Mouse (Mus musculus) layer of hippocampus, postnatal 10 days (tissue): Measurements from ENCODE around the gene Ctsa. TPM values are rescaled to one million over a fixed set of nuclear protein-coding genes. Genes with fewer than 3 reads are reported as not detected.
"Not testable (repeated sequence)": the region's sequence is repeated elsewhere in the genome, so short reads cannot be mapped to it uniquely, and the experiment has no call there.

Experiments
- DNase-seq, 2 experiments: peaks; one replicate each; pipeline ENCODE4 v3.0.0; 2021; ENCODE audit warnings: low spot score in 2 of 2
- long read RNA-seq: library from polyadenylated mRNA; stranded (forward); transcript quantifications from one replicate; pipeline ENCODE4 v2.0.0, GENCODE M21; 2023
- total RNA-seq, 2 experiments: library from RNA; stranded (reverse); gene quantifications; 2 replicates each; pipeline ENCODE4 v1.2.3; 2021

Ctsa gene
- total RNA-seq = 10 to 100 TPM; 70.8 to 76.9 TPM
- long read RNA-seq, transcript Ctsa-202 (15 exons, 2,534 nt) = major isoform, 5 of 127 reads
- long read RNA-seq, partial matches to known transcripts = 113 of 127 reads
- long read RNA-seq, other reads (novel, unspliced or antisense) = 8 of 127 reads

- peak; percentile 79 to 87 for DNase-seq
Observed at GRCm38 (mm10) chr2:164832748-164833301, at the start of gene Ctsa. Ctsa (plus strand) TSS chr2:164832873.

GRCm38 (mm10) chr2:164783926-164784581 lies 48.6 kb upstream of the Ctsa start:
- no peak for DNase-seq

- no peak for DNase-seq
Observed at GRCm38 (mm10) chr2:164784869-164785420, 47.7 kb upstream of the Ctsa start.

- DNase-seq = peak; percentile 76 to 88
Observed at GRCm38 (mm10) chr2:164785481-164786387, 46.9 kb upstream of the Ctsa start, which contains the start of gene Snx21. Snx21 (plus strand) TSS chr2:164785823.

GRCm38 (mm10) chr2:164786388-164786885 lies 46.2 kb upstream of the Ctsa start:
- peak in 1 of 2 experiments; percentile 40 for DNase-seq

- DNase-seq = no peak
Observed at GRCm38 (mm10) chr2:164787032-164787431, 45.6 kb upstream of the Ctsa start.

GRCm38 (mm10) chr2:164787779-164788178 lies 44.9 kb upstream of the Ctsa start:
- DNase-seq = no peak

- DNase-seq = no peak
Observed at GRCm38 (mm10) chr2:164788411-164788810, 44.3 kb upstream of the Ctsa start.

- DNase-seq = no peak
Observed at GRCm38 (mm10) chr2:164790451-164790850, 42.2 kb upstream of the Ctsa start.

- no peak for DNase-seq
Observed at GRCm38 (mm10) chr2:164791841-164792261, 40.8 kb upstream of the Ctsa start.

- no peak for DNase-seq
Observed at GRCm38 (mm10) chr2:164792400-164793190, 40.1 kb upstream of the Ctsa start.

- peak; percentile 44 to 64 for DNase-seq
Observed at GRCm38 (mm10) chr2:164793236-164793635, 39.4 kb upstream of the Ctsa start.

- no peak for DNase-seq
Observed at GRCm38 (mm10) chr2:164793772-164794171, 38.9 kb upstream of the Ctsa start.

GRCm38 (mm10) chr2:164794293-164794692 lies 38.4 kb upstream of the Ctsa start:
- DNase-seq = peak; percentile 80 to 88

GRCm38 (mm10) chr2:164795868-164796267 lies 36.8 kb upstream of the Ctsa start:
- no peak for DNase-seq

GRCm38 (mm10) chr2:164798554-164798953 lies 34.1 kb upstream of the Ctsa start:
- DNase-seq = not testable (repeated sequence)

GRCm38 (mm10) chr2:164800252-164801004 lies 32.2 kb upstream of the Ctsa start:
- DNase-seq = no peak

GRCm38 (mm10) chr2:164803201-164803920 lies 29.3 kb upstream of the Ctsa start:
- DNase-seq = no peak

- DNase-seq = no peak
Observed at GRCm38 (mm10) chr2:164803921-164804313, 28.8 kb upstream of the Ctsa start.
